Mouse (Mus musculus) layer of hippocampus, adult 11-12 months (tissue): ENCODE measurements at regions not wholly inside any gene's neighbourhood (a gene's known extent, or its start where the extent isn't known, plus 50 kb on each side); places are given as distances from the start of the nearest gene placed in this dataset.

Experiments used
- DNase-seq: peaks from one replicate; pipeline ENCODE4 v3.0.0; 2022; ENCODE audit warnings: low spot score

DNA sequence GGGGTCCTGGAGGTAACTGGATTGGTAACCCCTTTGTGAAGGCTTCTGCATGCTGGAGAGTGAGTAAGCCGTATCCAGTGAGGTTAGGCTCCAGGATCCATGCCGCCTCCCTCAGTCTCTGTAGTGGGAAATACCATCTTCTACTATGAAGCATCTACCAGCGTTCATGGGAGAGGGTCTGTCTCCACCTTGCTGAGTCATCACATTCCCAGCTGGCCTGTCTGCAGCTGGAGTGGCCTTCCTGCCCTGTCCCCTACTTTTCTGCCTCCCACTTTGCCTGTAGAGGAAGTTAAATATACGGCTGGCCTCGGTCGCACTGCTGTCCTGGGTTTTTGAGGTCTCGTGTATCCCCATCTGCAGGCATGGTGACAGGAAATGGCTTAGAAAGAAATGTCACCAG lies 78.0 kb upstream of the Sec14l1 start:
- no peak for DNase-seq

DNA sequence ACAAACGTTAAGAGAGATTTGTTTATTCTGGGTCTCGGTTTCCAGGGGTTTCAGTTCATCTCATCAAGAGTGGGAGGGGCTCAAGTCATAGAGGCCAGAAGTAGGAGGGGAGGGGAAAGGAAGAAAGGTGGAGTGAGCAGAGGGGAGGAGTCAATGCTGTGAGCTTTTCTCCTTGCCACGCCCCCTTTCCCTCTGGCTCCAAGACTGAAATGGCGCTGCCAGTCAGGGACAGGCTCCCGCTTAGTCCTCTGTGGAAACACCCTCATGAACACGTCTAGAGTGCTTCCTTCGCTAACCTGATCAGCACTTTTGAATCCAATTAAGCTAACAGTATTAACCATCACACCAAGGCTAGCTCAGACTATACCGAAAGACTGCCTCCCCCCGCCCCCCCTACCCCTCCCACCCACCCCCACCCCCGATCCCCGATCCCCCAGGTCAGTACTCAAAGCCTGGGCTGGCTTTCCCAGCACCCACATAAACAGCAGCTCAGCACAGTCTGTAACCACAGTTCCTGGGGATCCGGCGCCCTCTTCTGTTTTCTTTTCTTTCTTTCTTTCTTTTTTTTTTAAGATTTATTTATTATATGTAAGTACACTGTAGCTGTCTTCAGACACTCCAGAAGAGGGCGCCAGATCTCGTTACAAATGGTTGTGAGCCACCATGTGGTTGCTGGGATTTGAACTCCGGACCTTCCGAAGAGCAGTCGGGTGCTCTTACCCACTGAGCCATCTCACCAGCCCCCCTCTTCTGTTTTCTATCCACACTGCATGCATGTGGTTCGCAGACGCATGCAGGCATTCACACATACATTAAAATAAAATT lies 76.5 kb upstream of the Sec14l1 start:
- DNase-seq, result no peak

GRCm38 (mm10) chr11:117040829-117041228 lies 74.1 kb upstream of the Sec14l1 start:
- no peak for DNase-seq

DNA sequence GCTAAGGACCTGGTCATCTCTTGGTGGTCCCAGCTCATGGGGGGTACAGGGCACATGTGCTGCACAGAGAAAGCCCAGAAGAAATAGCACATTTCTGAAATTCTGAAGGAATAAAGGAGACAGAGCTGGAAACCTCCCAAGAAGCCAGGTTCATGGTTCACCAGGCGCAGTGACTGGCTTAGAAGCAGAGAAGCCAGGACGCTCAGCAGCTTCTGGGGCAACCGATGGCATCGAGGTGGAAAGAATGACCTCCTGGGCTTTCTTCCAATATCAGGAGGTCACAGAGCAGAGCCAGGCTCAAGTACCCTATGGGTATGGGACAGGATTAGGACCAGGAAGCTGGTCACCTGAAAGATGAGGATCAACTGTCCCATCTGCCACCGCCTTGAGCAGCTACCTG lies 72.6 kb upstream of the Sec14l1 start:
- DNase-seq, result no peak

DNA sequence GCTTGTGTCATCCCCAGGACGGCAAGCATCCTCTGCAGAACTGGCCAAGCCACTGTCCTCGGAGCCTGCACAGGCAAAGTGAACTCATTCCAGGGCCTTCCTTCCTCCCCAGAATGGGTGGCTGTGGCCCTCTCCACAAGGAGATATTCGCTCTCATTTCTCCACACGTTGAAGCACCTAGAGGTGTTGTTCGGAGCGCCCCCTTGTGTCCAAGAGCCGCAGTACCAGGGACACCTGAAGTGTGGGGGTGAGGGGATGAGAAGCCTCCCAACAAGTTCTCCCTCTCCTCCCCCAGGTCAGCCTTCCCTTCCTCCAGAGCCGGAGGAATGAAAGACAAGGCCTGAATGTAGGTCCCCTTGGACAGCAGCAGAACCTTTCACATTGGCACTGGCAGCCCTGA lies 71.4 kb upstream of the Sec14l1 start:
- peak; percentile 75 for DNase-seq

- DNase-seq, result no peak
Measured at GRCm38 (mm10) chr11:117044731-117045130, 70.2 kb upstream of the Sec14l1 start.

DNA sequence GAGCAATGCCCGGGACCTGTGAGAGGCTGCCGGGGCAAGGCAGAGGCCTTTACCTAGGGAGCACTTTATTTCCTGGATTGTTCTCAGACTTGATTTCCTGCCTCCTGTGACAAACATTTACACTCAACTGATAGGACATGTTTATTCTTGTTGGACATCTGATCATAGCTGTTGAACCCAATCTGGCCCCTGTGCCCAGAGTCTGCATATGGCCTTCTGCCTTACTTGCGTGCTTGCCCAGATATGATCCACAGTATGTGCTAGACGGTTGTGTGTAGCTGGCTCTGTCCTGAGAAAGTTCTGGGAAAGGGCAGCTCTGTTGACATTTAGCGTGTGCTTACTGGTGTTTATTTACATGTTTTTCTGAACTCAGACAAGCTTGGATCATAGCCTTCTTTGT lies 68.3 kb upstream of the Sec14l1 start:
- no peak for DNase-seq

DNA sequence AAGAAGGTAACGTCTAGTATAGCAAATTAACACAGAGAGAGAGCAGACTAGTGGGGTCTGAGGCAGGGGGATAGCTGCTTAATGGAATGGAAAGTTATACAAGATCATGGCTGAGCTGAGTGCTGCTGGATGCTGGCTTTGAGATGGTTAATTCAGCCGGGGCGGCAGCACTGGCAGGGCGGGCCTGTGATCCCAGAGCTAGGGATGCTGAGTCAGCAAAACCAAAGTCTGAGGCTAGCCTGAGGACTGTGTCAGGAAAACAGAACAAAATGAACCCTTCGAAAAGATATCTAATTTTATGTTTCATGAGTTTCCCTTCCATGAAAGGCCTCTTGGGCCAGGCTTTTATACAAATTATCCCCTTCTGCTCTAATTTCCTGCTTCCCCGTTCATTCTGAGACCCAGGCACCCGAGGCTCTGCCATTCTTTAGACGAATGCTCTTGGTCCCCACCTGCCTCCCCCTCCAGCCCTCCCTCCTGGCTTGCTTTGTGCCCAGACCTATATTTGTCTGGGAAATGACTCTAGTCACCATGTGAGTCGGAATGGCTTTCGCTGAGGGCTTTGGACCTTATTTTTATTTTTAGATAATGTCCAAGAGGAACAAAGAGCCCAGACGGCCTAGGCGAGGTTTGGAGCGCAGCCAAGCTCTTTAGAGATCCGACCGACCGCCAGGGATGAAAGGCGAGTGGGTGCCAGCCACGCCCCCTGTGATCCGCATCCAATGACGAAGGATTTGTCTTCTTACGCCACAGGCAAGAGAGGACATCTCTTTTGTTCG lies 67.6 kb upstream of the Sec14l1 start:
- no peak for DNase-seq

DNA sequence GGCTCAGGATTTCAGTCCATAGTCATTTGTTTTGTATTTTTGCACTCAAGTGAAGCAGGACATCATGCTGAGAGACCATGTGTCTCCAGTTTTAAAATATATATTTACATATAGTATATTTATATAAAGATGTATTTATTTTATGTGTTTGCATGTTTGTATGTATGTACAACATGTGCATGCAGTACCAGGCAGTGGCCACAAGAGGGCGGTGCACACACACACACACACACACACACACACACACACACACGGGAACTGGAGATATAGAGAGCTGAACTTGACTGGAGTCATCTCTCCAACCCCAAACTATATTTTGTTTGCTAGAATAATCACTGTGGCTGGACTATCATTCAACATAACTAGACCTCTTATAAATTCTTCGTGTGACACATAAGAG lies 66.1 kb upstream of the Sec14l1 start:
- no peak for DNase-seq

- no peak for DNase-seq
Measured at GRCm38 (mm10) chr11:117050788-117051187, 64.2 kb upstream of the Sec14l1 start.

DNA sequence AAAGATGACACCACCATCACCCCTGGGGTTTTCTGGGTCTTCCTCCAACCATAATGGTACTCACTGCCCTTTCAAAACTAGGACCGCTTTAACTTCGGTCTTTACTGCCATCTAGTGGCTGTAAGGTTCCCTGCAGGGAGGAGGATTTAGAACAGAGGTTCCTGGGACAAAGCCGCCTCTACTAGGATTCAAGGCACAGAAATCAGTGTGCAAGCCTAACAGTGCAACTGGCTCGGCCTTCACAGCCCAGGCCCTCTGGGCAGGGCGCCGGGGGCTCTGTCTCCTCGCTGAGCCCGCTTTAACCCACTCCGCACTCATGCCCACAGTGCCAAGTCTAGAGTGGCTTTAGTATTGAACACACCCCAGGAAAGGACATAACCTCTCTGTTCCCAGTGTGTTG lies 58.0 kb upstream of the Sec14l1 start:
- peak; percentile 87 for DNase-seq

GRCm38 (mm10) chr11:117057451-117057850 lies 57.5 kb upstream of the Sec14l1 start:
- DNase-seq, result peak; percentile 76

- DNase-seq, result no peak
Measured at GRCm38 (mm10) chr11:117059120-117059519, 55.8 kb upstream of the Sec14l1 start.

DNA sequence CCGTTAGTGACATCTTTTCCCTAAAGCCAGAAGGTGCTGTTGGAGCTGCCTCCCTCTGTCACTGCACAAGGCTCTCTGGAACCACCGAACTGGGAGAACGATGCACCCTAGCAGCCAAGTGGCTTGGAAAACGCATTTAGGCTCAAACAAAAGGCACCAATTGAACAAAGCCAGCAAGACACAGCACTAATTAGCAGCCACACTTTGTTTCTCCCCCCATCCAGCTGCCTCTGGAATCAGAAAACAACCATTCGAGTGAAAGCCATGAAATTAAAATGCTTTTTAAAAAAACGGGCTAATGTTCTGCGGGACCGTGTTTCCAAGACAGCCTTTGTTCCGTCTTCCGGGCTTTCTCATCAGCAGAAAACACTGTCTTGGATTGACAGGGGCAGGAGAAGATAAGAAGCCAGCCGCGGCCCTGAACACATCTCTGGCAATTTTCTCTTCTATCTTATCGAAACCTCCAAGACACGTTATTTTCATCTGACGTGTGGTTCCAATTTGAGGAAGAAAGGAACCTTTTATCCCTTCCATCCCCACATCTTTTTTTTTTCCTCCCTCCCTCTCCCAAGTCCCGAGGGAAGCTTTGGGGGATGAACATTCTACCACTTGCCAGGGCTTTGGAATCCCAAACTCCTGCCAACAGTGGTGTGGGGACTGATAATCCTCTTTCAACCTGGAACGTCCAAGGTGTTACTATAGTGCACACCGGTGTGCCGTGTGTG lies 54.8 kb upstream of the Sec14l1 start:
- peak; percentile 62 for DNase-seq

DNA sequence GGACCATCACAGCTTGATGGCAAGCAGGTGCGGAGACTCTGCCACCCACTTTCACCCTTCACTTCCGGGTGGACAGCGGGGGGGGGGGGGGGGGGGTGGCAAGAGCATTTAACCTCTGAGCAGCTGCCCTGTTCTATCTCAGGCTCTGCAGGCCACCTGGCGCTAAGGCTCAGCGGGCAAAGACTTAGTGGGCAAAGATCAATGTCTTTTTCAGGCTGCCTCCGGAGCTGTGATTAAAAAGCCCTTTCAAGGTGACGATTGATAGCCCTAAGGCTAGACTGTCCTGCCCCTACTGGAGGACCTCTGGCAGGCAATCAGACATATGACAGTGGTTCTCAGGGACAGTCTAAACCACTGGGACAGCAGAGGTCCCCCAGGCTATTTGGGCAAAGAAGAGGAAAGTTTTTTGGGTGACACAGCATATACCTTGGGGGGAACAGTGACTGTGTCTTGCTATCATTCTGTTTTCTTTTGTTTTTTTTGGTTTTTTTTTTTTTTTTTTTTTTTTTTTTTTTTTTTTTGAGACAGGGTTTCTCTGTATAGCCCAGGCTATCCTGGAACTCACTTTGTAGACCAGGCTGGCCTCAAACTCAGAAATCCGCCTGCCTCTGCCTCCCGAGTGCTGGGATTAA lies 54.1 kb upstream of the Sec14l1 start:
- DNase-seq, result no peak

DNA sequence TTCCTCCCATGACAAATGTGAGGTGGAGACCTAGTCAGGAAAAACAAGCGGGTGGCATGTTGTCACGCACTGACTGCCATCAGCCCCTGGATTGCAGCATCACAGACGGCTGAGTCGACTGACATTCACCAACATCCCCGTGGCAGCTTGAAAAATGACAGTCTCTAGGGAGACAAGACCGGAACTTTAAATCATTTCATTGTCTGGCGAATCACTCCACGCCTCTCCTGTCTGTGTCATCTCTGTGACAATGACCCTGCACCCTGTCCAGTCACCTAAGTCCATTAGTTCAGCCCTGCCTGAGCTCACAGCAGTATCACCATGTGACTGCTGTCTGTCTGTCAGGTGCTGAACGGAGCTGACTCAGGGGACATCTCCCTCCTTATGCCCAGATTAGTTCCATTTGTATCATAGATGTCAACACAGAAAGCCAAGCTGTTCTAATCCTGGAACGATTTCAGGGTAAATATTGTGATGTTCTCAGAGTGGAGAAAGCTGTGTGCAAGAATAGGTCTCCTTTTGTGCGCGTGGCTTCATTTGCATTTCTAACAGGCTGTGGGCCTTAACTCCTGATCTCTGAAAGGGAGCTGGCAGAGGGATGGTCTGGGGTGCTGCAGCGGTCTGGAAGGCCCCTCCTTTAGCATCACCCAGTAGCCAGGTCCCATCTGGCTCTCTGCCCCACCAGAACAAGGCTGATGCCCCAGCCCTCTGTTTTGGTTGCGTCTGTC lies 52.0 kb upstream of the Sec14l1 start:
- DNase-seq, result no peak
